Mouse (Mus musculus) kidney, adult 2 months (tissue): ENCODE data around the gene Aldh3b1.

Experiments
- CTCF ChIP-seq: fragments of 200-500 bp; conservative IDR thresholded peaks from 2 replicates; pipeline ENCODE4 v1.5.1; 2011; ENCODE audit warnings: low read depth, mild to moderate bottlenecking, control low read depth, low read length, moderate library complexity, mixed read lengths; ENCODE audit not compliant: insufficient read depth, insufficient read length
- POLR2A ChIP-seq: fragments of 200-500 bp; IDR thresholded peaks from one replicate; pipeline ENCODE4 v1.6.1; 2011; ENCODE audit warnings: low read depth, low read length, control low read depth

DNA sequence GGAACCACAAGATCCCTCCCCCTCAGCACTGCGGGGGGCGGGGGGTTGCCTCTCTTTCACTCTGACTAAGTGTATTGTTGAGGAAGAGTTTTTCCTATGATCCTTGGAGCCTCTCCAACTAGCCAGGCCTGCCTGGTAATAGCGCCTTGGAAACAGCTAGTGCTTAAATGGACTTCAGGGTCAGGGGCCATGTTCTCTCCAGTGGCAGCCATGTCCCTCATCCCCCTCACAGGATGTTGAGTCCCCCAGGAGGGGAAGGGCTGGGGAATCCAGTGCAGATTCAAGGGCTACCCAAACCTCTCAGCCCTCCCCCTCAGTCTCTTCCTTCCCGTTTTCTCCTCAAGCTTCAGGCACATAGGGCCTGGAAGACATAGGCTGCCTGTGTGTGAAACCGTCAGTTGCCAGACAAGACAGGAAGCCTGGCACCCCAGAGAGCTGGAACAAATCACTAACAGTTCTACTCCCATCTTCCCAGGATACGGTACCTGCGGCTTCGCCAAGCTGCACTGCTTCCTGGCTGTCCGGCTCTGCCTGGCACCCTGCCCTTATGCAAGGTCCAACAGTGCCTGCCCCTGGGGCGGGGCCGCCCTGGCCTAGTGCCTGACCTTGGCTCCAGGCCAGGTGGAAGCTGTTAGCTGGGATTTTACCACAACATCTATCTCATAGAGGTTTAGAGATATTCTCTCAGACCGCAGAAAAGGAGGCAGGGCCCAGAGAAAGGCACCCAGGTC, at the start of gene Aldh3b1:
- TF ChIP-seq CTCF (no peak), POLR2A (no peak)
